Mouse (Mus musculus): Measurements from ENCODE around the gene Klhl29. TPM values are rescaled to one million over a fixed set of nuclear protein-coding genes. Genes with fewer than 3 reads are reported as not detected.

Gene Klhl29
- polyA plus RNA-seq, 1 experiment from 2014 or later = 0.50 TPM

- Histone ChIP-seq H3K27me3 (ENCODE audit: control insufficient read depth, insufficient read depth, low read length) (no peaks in the 10 kb centered on the region), H3K4me2 (ENCODE audit: low read length) (no peak overlapping the region), H3K36me3 (ENCODE audit: control insufficient read depth, insufficient read depth, low read length) (no peaks in the 10 kb centered on the region), H3K4me3 (ENCODE audit: control insufficient read depth in 1 of 2, insufficient read depth in 1 of 2, low read depth in 1 of 2, low read length in 2 of 2) (no peak overlapping the region), H3K9me3 (ENCODE audit: control insufficient read depth, low read length) (no peaks in the 10 kb centered on the region), H3K4me1 (ENCODE audit: control insufficient read depth in 2 of 2, insufficient read depth in 2 of 2, low read length in 2 of 2) (no peaks in the 10 kb centered on the region), H3K27ac (replicated peaks in 1 of 2; ENCODE audit: control insufficient read depth in 1 of 2, insufficient read depth in 1 of 2, low read depth in 2 of 2, low read length in 2 of 2) (no peak overlapping the region), H3K9ac (ENCODE audit: low read length) (no peak overlapping the region)
- WGBS = 68% methylated on average over 4 of the region's 4 CpGs
- no peak for ATAC-seq (ENCODE audit: insufficient number of reproducible peaks, insufficient read depth, low FRiP score, low read depth)
These were observed 246.3 kb downstream of the Klhl29 start for GRCm38 (mm10) chr12:5129190-5129589.

- Histone ChIP-seq H3K9ac (ENCODE audit: low read length) (no peak overlapping the region), H3K4me3 (ENCODE audit: control insufficient read depth in 1 of 2, insufficient read depth in 1 of 2, low read depth in 1 of 2, low read length in 2 of 2) (no peak overlapping the region), H3K4me2 (ENCODE audit: low read length) (no peak overlapping the region), H3K27me3 (ENCODE audit: control insufficient read depth, insufficient read depth, low read length) (no peaks in the 10 kb centered on the region), H3K27ac (replicated peaks in 1 of 2; ENCODE audit: control insufficient read depth in 1 of 2, insufficient read depth in 1 of 2, low read depth in 2 of 2, low read length in 2 of 2) (no peak overlapping the region), H3K36me3 (ENCODE audit: control insufficient read depth, insufficient read depth, low read length) (no peaks in the 10 kb centered on the region), H3K9me3 (ENCODE audit: control insufficient read depth, low read length) (no peaks in the 10 kb centered on the region), H3K4me1 (ENCODE audit: control insufficient read depth in 2 of 2, insufficient read depth in 2 of 2, low read length in 2 of 2) (0 out of 4 replicates have a peak, but pooled peaks cover 0 to 2% of the 10 kb centered on the region in 2 experiments)
- WGBS = 77% methylated on average over 7 of the region's 7 CpGs
- no peak for ATAC-seq (ENCODE audit: insufficient number of reproducible peaks, insufficient read depth, low FRiP score, low read depth)
These were observed 249.6 kb downstream of the Klhl29 start for GRCm38 (mm10) chr12:5125907-5126306.

GRCm38 (mm10) chr12:5122972-5123371 is 252.5 kb downstream of the Klhl29 start:
- Histone ChIP-seq H3K4me3 (ENCODE audit: control insufficient read depth in 1 of 2, insufficient read depth in 1 of 2, low read depth in 1 of 2, low read length in 2 of 2) (no peak overlapping the region), H3K4me1 (ENCODE audit: control insufficient read depth in 2 of 2, insufficient read depth in 2 of 2, low read length in 2 of 2) (peaks cover 5 to 7% of the 10 kb centered on the region in 2 experiments; a peak in 2 of 4 replicates), H3K27me3 (ENCODE audit: control insufficient read depth, insufficient read depth, low read length) (no peaks in the 10 kb centered on the region), H3K36me3 (ENCODE audit: control insufficient read depth, insufficient read depth, low read length) (no peaks in the 10 kb centered on the region), H3K4me2 (ENCODE audit: low read length) (no peak overlapping the region), H3K9ac (ENCODE audit: low read length) (no peak overlapping the region), H3K27ac (replicated peaks in 1 of 2; ENCODE audit: control insufficient read depth in 1 of 2, insufficient read depth in 1 of 2, low read depth in 2 of 2, low read length in 2 of 2) (no peak overlapping the region), H3K9me3 (ENCODE audit: control insufficient read depth, low read length) (no peaks in the 10 kb centered on the region)
- 38% methylated on average over 8 of the region's 8 CpGs for WGBS
- ATAC-seq (ENCODE audit: insufficient number of reproducible peaks, insufficient read depth, low FRiP score, low read depth) = no peak

GRCm38 (mm10) chr12:5120249-5120648 is 255.2 kb downstream of the Klhl29 start:
- Histone ChIP-seq H3K36me3 (ENCODE audit: control insufficient read depth, insufficient read depth, low read length) (no peaks in the 10 kb centered on the region), H3K4me3 (ENCODE audit: control insufficient read depth in 1 of 2, insufficient read depth in 1 of 2, low read depth in 1 of 2, low read length in 2 of 2) (0 out of 4 replicates have a peak overlapping the region, but pooled peaks of 1 of the 2 experiments have one; percentile 24), H3K4me1 (ENCODE audit: control insufficient read depth in 2 of 2, insufficient read depth in 2 of 2, low read length in 2 of 2) (peaks cover 5 to 7% of the 10 kb centered on the region in 2 experiments; a peak in 2 of 4 replicates), H3K4me2 (ENCODE audit: low read length) (peak overlapping the region; percentile 62), H3K9ac (ENCODE audit: low read length) (peak overlapping the region; percentile 42), H3K9me3 (ENCODE audit: control insufficient read depth, low read length) (no peaks in the 10 kb centered on the region), H3K27ac (replicated peaks in 1 of 2; ENCODE audit: control insufficient read depth in 1 of 2, insufficient read depth in 1 of 2, low read depth in 2 of 2, low read length in 2 of 2) (no peak overlapping the region), H3K27me3 (ENCODE audit: control insufficient read depth, insufficient read depth, low read length) (no peaks in the 10 kb centered on the region)
- ATAC-seq (ENCODE audit: insufficient number of reproducible peaks, insufficient read depth, low FRiP score, low read depth) = no peak
- 51% methylated on average over 6 of the region's 6 CpGs for WGBS

GRCm38 (mm10) chr12:5119726-5120125 is 255.8 kb downstream of the Klhl29 start:
- ATAC-seq (ENCODE audit: insufficient number of reproducible peaks, insufficient read depth, low FRiP score, low read depth) = peak; percentile 79
- H3K27me3 ChIP-seq (ENCODE audit: control insufficient read depth, insufficient read depth, low read length) = no peaks in the 10 kb centered on the region
- peaks cover 5 to 7% of the 10 kb centered on the region in 2 experiments; a peak in 2 of 4 replicates for H3K4me1 ChIP-seq (ENCODE audit: control insufficient read depth in 2 of 2, insufficient read depth in 2 of 2, low read length in 2 of 2)
- H3K4me2 ChIP-seq (ENCODE audit: low read length) = peak overlapping the region; percentile 62
- no peaks in the 10 kb centered on the region for H3K36me3 ChIP-seq (ENCODE audit: control insufficient read depth, insufficient read depth, low read length)
- H3K4me3 ChIP-seq (ENCODE audit: control insufficient read depth in 1 of 2, insufficient read depth in 1 of 2, low read depth in 1 of 2, low read length in 2 of 2) = peak overlapping the region; percentile 10 to 24; a peak in 3 of 4 replicates
- peak overlapping the region; percentile 42 for H3K9ac ChIP-seq (ENCODE audit: low read length)
- no peaks in the 10 kb centered on the region for H3K9me3 ChIP-seq (ENCODE audit: control insufficient read depth, low read length)
- 14% methylated on average over 15 of the region's 15 CpGs for WGBS
- H3K27ac ChIP-seq (replicated peaks in 1 of 2; ENCODE audit: control insufficient read depth in 1 of 2, insufficient read depth in 1 of 2, low read depth in 2 of 2, low read length in 2 of 2) = no peak overlapping the region

- no peaks in the 10 kb centered on the region for H3K9me3 ChIP-seq (ENCODE audit: control insufficient read depth, low read length)
- WGBS = 55% methylated on average over 9 of the region's 9 CpGs
- H3K9ac ChIP-seq (ENCODE audit: low read length) = no peak overlapping the region
- H3K4me3 ChIP-seq (ENCODE audit: control insufficient read depth in 1 of 2, insufficient read depth in 1 of 2, low read depth in 1 of 2, low read length in 2 of 2) = peak overlapping the region; percentile 10 to 24; a peak in 3 of 4 replicates
- no peak for ATAC-seq (ENCODE audit: insufficient number of reproducible peaks, insufficient read depth, low FRiP score, low read depth)
- no peaks in the 10 kb centered on the region for H3K36me3 ChIP-seq (ENCODE audit: control insufficient read depth, insufficient read depth, low read length)
- H3K27me3 ChIP-seq (ENCODE audit: control insufficient read depth, insufficient read depth, low read length) = no peaks in the 10 kb centered on the region
- peak overlapping the region; percentile 62 for H3K4me2 ChIP-seq (ENCODE audit: low read length)
- H3K4me1 ChIP-seq (ENCODE audit: control insufficient read depth in 2 of 2, insufficient read depth in 2 of 2, low read length in 2 of 2) = peaks cover 5 to 7% of the 10 kb centered on the region in 2 experiments; a peak in 2 of 4 replicates
- no peak overlapping the region for H3K27ac ChIP-seq (replicated peaks in 1 of 2; ENCODE audit: control insufficient read depth in 1 of 2, insufficient read depth in 1 of 2, low read depth in 2 of 2, low read length in 2 of 2)
These were observed 256.2 kb downstream of the Klhl29 start for GRCm38 (mm10) chr12:5119286-5119685.

- Histone ChIP-seq H3K27me3 (ENCODE audit: control insufficient read depth, insufficient read depth, low read length) (no peaks in the 10 kb centered on the region), H3K27ac (replicated peaks in 1 of 2; ENCODE audit: control insufficient read depth in 1 of 2, insufficient read depth in 1 of 2, low read depth in 2 of 2, low read length in 2 of 2) (no peak overlapping the region), H3K36me3 (ENCODE audit: control insufficient read depth, insufficient read depth, low read length) (no peaks in the 10 kb centered on the region), H3K9ac (ENCODE audit: low read length) (no peak overlapping the region), H3K9me3 (ENCODE audit: control insufficient read depth, low read length) (no peaks in the 10 kb centered on the region), H3K4me2 (ENCODE audit: low read length) (no peak overlapping the region), H3K4me1 (ENCODE audit: control insufficient read depth in 2 of 2, insufficient read depth in 2 of 2, low read length in 2 of 2) (peaks cover 3 to 7% of the 10 kb centered on the region in 2 experiments; a peak in 2 of 4 replicates), H3K4me3 (ENCODE audit: control insufficient read depth in 1 of 2, insufficient read depth in 1 of 2, low read depth in 1 of 2, low read length in 2 of 2) (no peak overlapping the region)
- WGBS = 78% methylated on average over 5 of the region's 5 CpGs
- ATAC-seq (ENCODE audit: insufficient number of reproducible peaks, insufficient read depth, low FRiP score, low read depth) = no peak
These were observed 258.9 kb downstream of the Klhl29 start for GRCm38 (mm10) chr12:5116605-5117004.

GRCm38 (mm10) chr12:5114631-5115030 is 260.9 kb downstream of the Klhl29 start:
- H3K4me1 ChIP-seq (ENCODE audit: control insufficient read depth in 2 of 2, insufficient read depth in 2 of 2, low read length in 2 of 2) = 0 out of 4 replicates have a peak, but pooled peaks cover 0 to under 1% of the 10 kb centered on the region in 2 experiments
- H3K4me2 ChIP-seq (ENCODE audit: low read length) = no peak overlapping the region
- H3K4me3 ChIP-seq (ENCODE audit: control insufficient read depth in 1 of 2, insufficient read depth in 1 of 2, low read depth in 1 of 2, low read length in 2 of 2) = no peak overlapping the region
- no peaks in the 10 kb centered on the region for H3K36me3 ChIP-seq (ENCODE audit: control insufficient read depth, insufficient read depth, low read length)
- no peaks in the 10 kb centered on the region for H3K9me3 ChIP-seq (ENCODE audit: control insufficient read depth, low read length)
- no peak for ATAC-seq (ENCODE audit: insufficient number of reproducible peaks, insufficient read depth, low FRiP score, low read depth)
- no peak overlapping the region for H3K9ac ChIP-seq (ENCODE audit: low read length)
- H3K27me3 ChIP-seq (ENCODE audit: control insufficient read depth, insufficient read depth, low read length) = no peaks in the 10 kb centered on the region
- H3K27ac ChIP-seq (replicated peaks in 1 of 2; ENCODE audit: control insufficient read depth in 1 of 2, insufficient read depth in 1 of 2, low read depth in 2 of 2, low read length in 2 of 2) = no peak overlapping the region
- WGBS = 54% methylated on average over 4 of the region's 4 CpGs
